Comparison of ENCODE assay signal across 8 mouse cellular contexts in the genomic region with DNA sequence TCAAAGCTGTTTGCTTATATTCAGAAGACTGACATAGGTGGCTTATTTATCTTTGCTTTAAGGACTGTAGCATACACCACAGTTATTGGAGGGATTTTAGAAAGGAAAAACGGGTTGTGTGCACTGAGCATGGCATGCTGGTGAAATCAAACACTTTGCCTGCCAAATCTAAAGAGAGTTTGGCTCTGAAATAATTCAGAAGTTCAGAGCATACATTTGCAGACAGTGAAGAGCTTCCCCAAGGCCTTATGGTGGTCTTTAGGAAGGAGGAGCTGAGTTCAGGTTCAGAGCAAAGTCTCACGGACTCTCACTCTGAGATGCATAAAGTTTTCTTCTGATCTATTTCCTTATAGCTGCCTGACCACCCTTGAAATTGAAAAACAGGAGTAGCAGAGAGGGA. TPM values are rescaled to one million over a fixed set of nuclear protein-coding genes. Genes with fewer than 3 reads are reported as not detected.
A peak's percentile ranks its signal among the peaks of the same experiment; 100 is the strongest.
DNase-seq lines count a peak whose midpoint lies in the region; ATAC-seq and TF ChIP-seq lines count a peak whose summit lies in the region.

A gene (plus strand): TSS at position 301 of the 400 bp plus-strand sequence.

- no peak for TF ChIP-seq CTCF in small intestine, adult 2 months (IDR thresholded peaks at IDR 0.05; ENCODE audit: extremely low read depth, insufficient read length, insufficient replicate concordance, low read depth, low read length)

- DNase-seq in lung, postnatal 14 days, result no peak
- DNase-seq in hindbrain, embryonic 10.5 days (ENCODE audit: low spot score), result no peak
- no peak for DNase-seq in left cerebral cortex, postnatal 4 days
- no peak for DNase-seq in gastrocnemius, postnatal 14 days
- no peak for DNase-seq in adrenal gland, postnatal 14 days
- DNase-seq in urinary bladder, adult 18-20 months (ENCODE audit: low spot score in 2 of 2), result no peak

- ATAC-seq in lung, embryonic 15.5 days (ENCODE audit: borderline replicate concordance, extremely low read depth, low FRiP score, low TSS enrichment), result no peak

- intact Hi-C loops in left cerebral cortex, postnatal 4 days (cut with DNase I), result loop anchor here (10.0 kb wide), 1 partner anchor 924 kb away; no protein-coding TSS in a partner anchor
- intact Hi-C loops in gastrocnemius, postnatal 14 days (cut with DNase I; ENCODE audit: low total_unique reads), result no loop called here

- no peak within 1 kb of the TSS for H3K27ac ChIP-seq in lung, embryonic 15.5 days
- H3K27ac ChIP-seq in hindbrain, embryonic 10.5 days, result peak within 1 kb of the TSS; percentile 81
- no peak within 1 kb of the TSS for H3K27ac ChIP-seq in small intestine, adult 2 months (ENCODE audit: insufficient read depth, low read depth, low read length)

- no peak for TF ChIP-seq POLR2A in small intestine, adult 2 months (IDR thresholded peaks at IDR 0.05; ENCODE audit: low read depth, low read length)

- H3K4me3 ChIP-seq in lung, embryonic 15.5 days, result peak within 1 kb of the TSS; percentile 41
- H3K4me3 ChIP-seq in hindbrain, embryonic 10.5 days, result peak within 1 kb of the TSS; percentile 70
- H3K4me3 ChIP-seq in small intestine, adult 2 months (ENCODE audit: low read depth, low read length), result peak within 1 kb of the TSS; percentile 10

- H3K36me3 ChIP-seq in lung, embryonic 15.5 days, result no peaks in the 10 kb centered on the region
- no peaks in the 10 kb centered on the region for H3K36me3 ChIP-seq in hindbrain, embryonic 10.5 days
- no peaks in the 10 kb centered on the region for H3K36me3 ChIP-seq in small intestine, adult 2 months (ENCODE audit: control insufficient read depth, insufficient read depth, low read length)

- no peaks in the 10 kb centered on the region for H3K9me3 ChIP-seq in lung, embryonic 15.5 days
- H3K9me3 ChIP-seq in hindbrain, embryonic 10.5 days, result no peaks in the 10 kb centered on the region

- no peaks in the 10 kb centered on the region for H3K27me3 ChIP-seq in lung, embryonic 15.5 days
- peaks cover 20% of the 10 kb centered on the region; the same call in 1 of the 2 replicates for H3K27me3 ChIP-seq in hindbrain, embryonic 10.5 days (ENCODE audit: insufficient read depth, poor library complexity, severe bottlenecking)
- H3K27me3 ChIP-seq in small intestine, adult 2 months (ENCODE audit: control insufficient read depth, insufficient read depth, low read length), result no peaks in the 10 kb centered on the region; the same call in 1 of the 2 replicates

- H3K4me2 ChIP-seq in lung, embryonic 15.5 days, result peak within 1 kb of the TSS; percentile 91

- H3K4me1 ChIP-seq in lung, embryonic 15.5 days, result 0 out of 2 replicates have a peak, but pooled peaks cover 3% of the 10 kb centered on the region
- H3K4me1 ChIP-seq in hindbrain, embryonic 10.5 days (replicated peaks), result 0 out of 2 replicates have a peak, but pooled peaks cover 3% of the 10 kb centered on the region
- H3K4me1 ChIP-seq in small intestine, adult 2 months (ENCODE audit: control insufficient read depth, insufficient read depth, insufficient read length, low read length), result no peaks in the 10 kb centered on the region

- 23% methylated on average over 2 of the region's 2 CpGs for WGBS in lung, embryonic 15.5 days
- 45% methylated on average over 2 of the region's 2 CpGs for WGBS in hindbrain, embryonic 10.5 days
- WGBS in small intestine, adult 2 months, result 17% methylated on average over 2 of the region's 2 CpGs

- peak within 1 kb of the TSS; percentile 34; the same call in 1 of the 2 replicates for H3K9ac ChIP-seq in lung, embryonic 15.5 days

RNA-seq across cellular contexts. Expression of the gene that starts here (rescaled TPM):
- polyA plus RNA-seq in lung, embryonic 15.5 days (2015; fragmentation: Nextera tagmentation; extraction: Ambion mirVana), result 1.7 and 1.8 TPM in 2 replicates
- polyA plus RNA-seq in hindbrain, embryonic 10.5 days (2016; fragmentation: Nextera tagmentation; extraction: Ambion mirVana), result 4.9 and 11.5 TPM in 2 replicates
- total RNA-seq in left cerebral cortex, postnatal 4 days (2021), result 10 to 100 TPM; 41.7 to 45.6 TPM
- polyA plus RNA-seq in small intestine, adult 2 months (2012; rRNA removed), result 0.04 TPM in 1 of 2 replicates, not detected in the other
- total RNA-seq in gastrocnemius, postnatal 14 days (2021), result 1 to 10 TPM; 1.2 to 1.3 TPM
- 2.5 and 5.6 TPM in 2 replicates for total RNA-seq in adrenal gland, postnatal 14 days (2021)

Comparison
In these comparisons a context has a peak if more than half of its experiments do, and no peak if none do; other contexts are left out.
1. H3K4me3 ChIP-seq: peak in every context shown above with its lines; median percentile 70 in hindbrain, embryonic 10.5 days; 41 in lung, embryonic 15.5 days; 10 in small intestine, adult 2 months.